Mouse (Mus musculus) retina, postnatal 1 day (tissue): ENCODE measurements around the gene Cntnap5b.
"Not testable (repeated sequence)": the region's sequence is repeated elsewhere in the genome, so short reads cannot be mapped to it uniquely, and the experiment has no call there.

ENCODE experiments used
- DNase-seq: peaks from one replicate; pipeline ENCODE4 v3.0.0-alpha.2; 2012

The Cntnap5b gene

GRCm38 (mm10) chr1:99772614-99773013 lies at the start of gene Cntnap5b:
Gene Cntnap5b, plus strand, starts transcription at chr1:99772765.
- peak; percentile 9 for DNase-seq

GRCm38 (mm10) chr1:99759996-99760395 lies 12.6 kb upstream of the Cntnap5b start:
- DNase-seq, result no peak

- DNase-seq, result peak; percentile 82
Observed at GRCm38 (mm10) chr1:99772183-99772582, 382 bp upstream of the Cntnap5b start.

- DNase-seq, result peak; percentile 28
Observed at GRCm38 (mm10) chr1:99774144-99774543, 1.6 kb downstream of the Cntnap5b start.

- no peak for DNase-seq
Observed at GRCm38 (mm10) chr1:99813334-99814110, 41.0 kb downstream of the Cntnap5b start.

- no peak for DNase-seq
Observed at GRCm38 (mm10) chr1:99872344-99872743, 99.8 kb downstream of the Cntnap5b start.

GRCm38 (mm10) chr1:99907774-99908173 lies 135.2 kb downstream of the Cntnap5b start:
- peak; percentile 0 for DNase-seq

- DNase-seq, result no peak
Observed at GRCm38 (mm10) chr1:99943515-99943914, 170.9 kb downstream of the Cntnap5b start.

- DNase-seq, result no peak
Observed at GRCm38 (mm10) chr1:99959428-99959987, 186.9 kb downstream of the Cntnap5b start.

GRCm38 (mm10) chr1:99967300-99968089 lies 194.9 kb downstream of the Cntnap5b start:
- no peak for DNase-seq

DNA sequence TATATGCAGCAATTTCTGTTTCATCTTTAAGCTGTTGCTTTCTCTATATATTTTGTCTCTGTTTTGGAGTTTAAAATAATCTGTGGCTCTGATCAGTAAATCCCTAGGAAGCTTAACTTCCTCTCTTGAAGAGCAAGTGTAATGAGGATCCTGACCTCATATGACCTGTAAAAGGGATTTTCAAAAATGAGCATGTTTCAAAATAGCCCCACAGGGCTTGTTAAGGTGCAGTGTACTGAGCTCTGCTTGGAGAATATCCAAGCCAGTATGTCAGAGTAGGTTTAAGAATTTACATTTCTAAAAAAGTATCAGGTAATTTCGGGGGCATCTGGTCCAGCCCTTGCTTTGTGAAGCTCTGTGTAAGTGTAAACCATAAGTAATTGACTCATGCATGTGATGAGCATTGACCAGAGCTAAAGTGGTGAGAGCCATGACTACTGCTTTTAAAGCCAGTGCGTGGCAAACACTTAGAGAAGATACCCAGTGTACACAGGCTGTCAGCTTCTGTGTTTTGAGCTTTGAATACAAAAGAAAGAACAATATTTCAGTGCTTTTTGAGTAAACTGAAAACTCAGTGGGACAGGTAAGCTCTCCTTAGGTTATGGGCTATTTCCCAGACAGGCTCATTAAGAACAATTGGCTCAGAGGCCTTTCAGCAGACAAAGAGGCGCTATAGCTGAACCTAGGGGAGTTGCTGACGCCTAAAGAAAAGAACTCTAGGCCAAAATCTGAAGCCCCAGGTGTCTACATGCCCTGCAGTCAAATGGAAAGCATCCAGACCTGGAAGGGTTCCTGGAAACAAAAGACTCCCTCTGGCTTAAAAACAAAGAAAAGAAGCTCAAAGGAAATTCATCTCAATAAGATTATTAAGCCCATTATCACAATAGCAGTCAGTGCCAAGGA lies 197.9 kb downstream of the Cntnap5b start:
- no peak for DNase-seq

- DNase-seq, result not testable (repeated sequence)
Observed at GRCm38 (mm10) chr1:100001226-100001625, 228.7 kb downstream of the Cntnap5b start.

- no peak for DNase-seq
Observed at GRCm38 (mm10) chr1:100006021-100006745, 233.6 kb downstream of the Cntnap5b start.

DNA sequence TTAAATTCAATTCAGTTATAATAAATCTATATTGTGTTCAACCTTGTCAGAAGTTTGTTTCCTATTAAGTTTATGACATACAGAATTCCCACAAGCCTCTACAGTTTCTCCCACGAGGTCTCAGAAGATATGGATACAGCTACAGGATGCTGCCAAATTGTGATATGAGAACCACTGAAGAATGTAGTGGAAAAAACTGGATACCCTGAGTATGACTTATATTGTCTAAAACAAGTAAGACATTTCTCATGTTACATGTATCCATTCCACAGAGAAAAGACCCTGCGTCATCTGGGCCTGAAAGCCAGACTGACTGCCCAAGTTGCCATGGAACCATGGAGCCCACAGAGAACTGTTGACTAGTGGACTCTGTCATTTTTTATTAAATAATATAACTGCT lies 269.2 kb downstream of the Cntnap5b start:
- no peak for DNase-seq

- DNase-seq, result no peak
Observed at GRCm38 (mm10) chr1:100079812-100080211, 307.2 kb downstream of the Cntnap5b start.

DNA sequence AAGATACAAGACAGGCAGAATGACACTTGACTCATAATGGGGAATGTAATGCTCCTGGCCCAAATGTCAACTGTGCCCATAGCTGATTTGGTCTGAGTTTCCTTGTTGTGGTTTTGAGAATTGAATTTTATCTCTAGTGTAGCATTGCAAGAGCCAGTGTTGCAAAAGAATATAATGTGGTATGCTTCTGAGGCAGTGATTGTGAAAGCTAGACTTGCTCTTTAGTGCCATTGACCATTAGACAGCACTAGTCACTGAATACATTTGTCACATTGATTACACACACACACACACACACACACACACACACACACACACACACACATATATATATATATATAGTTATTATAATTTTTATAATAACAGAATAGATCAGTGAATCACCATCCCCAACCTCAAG lies 328.0 kb downstream of the Cntnap5b start:
- no peak for DNase-seq

DNA sequence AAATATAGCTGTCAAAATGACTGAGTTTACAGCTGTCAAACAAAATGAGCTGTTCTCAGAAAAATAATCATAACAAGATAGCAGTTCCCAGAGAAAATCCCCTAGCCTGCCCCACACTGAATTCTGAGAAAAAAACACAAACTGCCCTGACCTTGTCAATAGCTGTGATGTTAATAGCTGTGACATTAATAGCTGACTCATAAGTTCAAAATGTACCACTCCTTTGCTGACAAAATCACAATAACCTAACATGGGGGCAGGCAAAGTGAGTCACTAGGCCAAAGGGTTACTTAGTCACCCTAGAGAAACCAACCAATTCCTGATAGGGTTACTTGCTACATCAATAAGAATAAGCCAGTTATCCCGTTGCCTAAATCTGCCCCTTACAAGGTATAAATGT lies 328.5 kb downstream of the Cntnap5b start:
- no peak for DNase-seq

GRCm38 (mm10) chr1:100104343-100104742 lies 331.8 kb downstream of the Cntnap5b start:
- DNase-seq, result no peak

DNA sequence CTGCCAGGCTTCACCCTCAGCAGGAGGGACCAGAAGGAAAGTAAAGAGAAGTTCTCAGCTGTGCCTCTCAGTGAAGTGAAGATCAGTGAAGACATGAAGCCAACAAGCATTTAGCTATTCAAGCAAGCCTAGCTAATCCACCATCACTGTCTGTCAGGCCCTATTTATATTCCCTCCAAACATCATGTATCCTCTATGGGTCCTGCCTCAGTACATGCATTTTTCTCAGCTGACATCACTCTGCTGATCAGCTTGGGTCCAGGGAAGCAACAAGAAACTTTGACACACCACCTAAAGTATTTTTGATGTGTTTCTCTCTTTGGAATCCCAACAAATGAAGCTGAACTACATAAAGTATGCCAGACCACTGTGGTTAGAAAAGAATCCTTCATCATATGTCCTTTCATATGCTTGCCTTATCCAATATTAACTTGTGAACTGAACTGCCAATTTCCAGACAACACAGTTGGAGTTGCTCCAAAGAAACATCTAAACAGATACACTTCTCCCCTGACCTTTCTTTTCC lies 349.9 kb downstream of the Cntnap5b start:
- no peak for DNase-seq

DNA sequence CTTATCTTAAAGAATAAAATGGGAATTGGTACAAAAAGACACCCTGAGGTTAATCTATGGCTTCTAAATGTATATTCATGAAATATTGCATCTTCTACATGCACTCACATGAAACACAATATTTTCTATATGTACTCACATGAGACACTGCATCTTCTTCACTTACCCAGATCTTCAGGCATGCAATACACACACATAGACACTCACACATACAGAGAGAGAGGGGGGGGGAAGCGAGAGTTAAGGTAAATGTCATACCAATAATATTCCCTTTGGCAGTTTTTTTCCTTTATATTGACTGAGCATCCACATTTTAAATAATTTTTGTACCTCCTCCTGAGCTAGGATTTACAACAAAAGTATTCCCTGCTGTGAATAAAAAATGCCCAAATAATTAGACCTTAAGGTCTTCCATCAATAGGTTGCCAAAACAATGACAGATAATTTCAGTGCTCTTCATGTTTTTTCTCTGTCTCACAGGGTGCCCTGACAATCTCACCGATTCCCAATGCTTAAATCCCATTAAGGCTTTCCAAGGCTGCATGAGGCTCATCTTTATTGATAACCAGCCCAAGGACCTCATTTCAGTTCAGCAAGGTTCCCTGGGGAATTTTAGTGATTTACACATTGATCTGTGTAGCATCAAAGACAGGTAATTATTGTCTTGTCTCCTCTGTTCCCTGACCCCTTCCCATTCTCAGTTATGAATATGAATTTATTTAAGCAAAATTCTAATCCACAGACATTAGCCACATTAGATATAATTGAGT lies 391.2 kb downstream of the Cntnap5b start:
- no peak for DNase-seq

DNA sequence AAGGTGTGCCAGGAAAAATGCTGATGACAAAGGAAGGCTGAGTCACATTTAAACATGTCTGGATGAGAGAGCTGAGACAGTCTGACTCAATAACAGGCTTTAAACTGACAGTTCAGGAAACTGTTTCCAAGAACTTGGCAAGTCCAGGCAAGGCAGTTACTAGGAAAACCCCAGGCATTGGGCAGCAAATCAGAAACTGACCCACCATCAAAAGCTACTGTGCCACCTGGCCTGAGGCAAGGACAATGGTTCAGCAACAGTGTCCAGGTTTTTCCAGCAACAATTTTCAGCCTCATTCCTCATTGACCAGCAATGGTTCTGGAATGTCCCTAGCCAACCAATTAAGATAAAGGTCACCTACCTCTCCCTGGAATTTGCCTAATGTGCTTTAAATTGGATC lies 399.0 kb downstream of the Cntnap5b start:
- DNase-seq, result no peak
